Mouse (Mus musculus) lung, postnatal 0 days (tissue): ENCODE measurements around the gene Cyp2t4.

Experiments
- CTCF ChIP-seq: IDR thresholded peaks from 2 replicates; pipeline ENCODE4 v1.5.1; 2016; ENCODE audit warnings: antibody characterized with exemption, mild to moderate bottlenecking
- EP300 ChIP-seq: IDR thresholded peaks from 2 replicates; pipeline ENCODE4 v1.6.1; 2016; ENCODE audit warnings: antibody characterized with exemption, mild to moderate bottlenecking, control low read depth

DNA sequence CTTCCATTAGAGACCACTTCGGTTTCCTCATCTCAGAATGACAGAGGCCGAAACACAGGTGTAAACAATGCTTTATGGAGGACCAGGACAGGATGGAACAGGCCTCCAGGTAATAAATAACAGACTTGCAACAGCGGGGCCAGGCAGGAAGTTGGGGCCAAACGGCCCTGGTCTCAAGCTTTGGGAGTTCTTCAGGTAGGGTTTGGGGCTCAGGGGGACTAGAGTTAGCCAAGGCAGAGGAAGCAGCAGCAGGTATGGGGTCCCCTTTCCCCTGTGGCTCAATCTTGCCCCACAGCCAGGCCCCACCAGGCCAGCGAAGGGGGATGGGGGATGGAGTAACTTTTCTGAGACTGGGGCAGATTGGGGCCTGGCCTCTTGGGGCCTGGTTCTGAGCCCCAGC lies 14.9 kb downstream of the Cyp2t4 start:
- no peak for TF ChIP-seq CTCF
- TF ChIP-seq EP300 = no peak
